Mouse (Mus musculus) C2C12 (cell line): ENCODE results near the gene Bco1. TPM values are rescaled to one million over a fixed set of nuclear protein-coding genes. Genes with fewer than 3 reads are reported as not detected.

Source experiments
- H3K27me3 ChIP-seq: one replicate; pipeline ENCODE4 v1.6.1; 2011; ENCODE audit not compliant: control insufficient read depth, insufficient read depth, insufficient read length
- H3K36me3 ChIP-seq: one replicate; pipeline ENCODE4 v1.6.1; 2011; ENCODE audit not compliant: control insufficient read depth, insufficient read depth
- H3K4me3 ChIP-seq: one replicate; pipeline ENCODE4 v1.5.1; 2011; ENCODE audit warnings: mild to moderate bottlenecking, control low read depth; ENCODE audit not compliant: poor library complexity, insufficient read depth, severe bottlenecking
- H3K79me2 ChIP-seq: one replicate; pipeline ENCODE4 v1.6.1; 2011; ENCODE audit not compliant: control insufficient read depth, insufficient read depth
- H3K79me3 ChIP-seq: one replicate; pipeline ENCODE4 v1.6.1; 2011; ENCODE audit warnings: low read depth, control low read depth
- H3ac ChIP-seq: one replicate; pipeline ENCODE3; 2011; ENCODE audit warnings: low read depth; ENCODE audit not compliant: control insufficient read depth, insufficient read length
- CEBPB ChIP-seq: IDR thresholded peaks from one replicate; pipeline ENCODE4 v1.6.1; 2011; ENCODE audit warnings: low read depth, mild to moderate bottlenecking, control low read depth, moderate library complexity
- CTCF ChIP-seq: IDR thresholded peaks from one replicate; pipeline ENCODE4 v1.5.1; 2011; ENCODE audit not compliant: control insufficient read depth, insufficient read depth, insufficient read length
- FOSL1 ChIP-seq: IDR thresholded peaks from one replicate; pipeline ENCODE4 v1.8.0; 2011; ENCODE audit warnings: mild to moderate bottlenecking, low read length; ENCODE audit not compliant: poor library complexity, insufficient read depth, severe bottlenecking
- MAX ChIP-seq: IDR thresholded peaks from one replicate; pipeline ENCODE4 v1.6.1; 2011; ENCODE audit warnings: mild to moderate bottlenecking, control low read depth
- MYOD1 ChIP-seq: IDR thresholded peaks from one replicate; pipeline ENCODE4 v1.6.1; 2011; ENCODE audit warnings: low read depth; ENCODE audit not compliant: control insufficient read depth, insufficient read length
- MYOG ChIP-seq: IDR thresholded peaks from one replicate; pipeline ENCODE4 v1.6.1; 2011; ENCODE audit not compliant: control insufficient read depth, insufficient read length; ENCODE audit errors: extremely low read depth
- USF1 ChIP-seq: IDR thresholded peaks from one replicate; pipeline ENCODE4 v1.6.1; 2011; ENCODE audit warnings: low read depth, mild to moderate bottlenecking, control low read depth, moderate library complexity
- long read RNA-seq, 2 experiments: library from polyadenylated mRNA; unstranded; transcript quantifications; one replicate each; pipeline ENCODE4 v2.0.0; 2019 to 2020
- polyA plus RNA-seq: library from polyadenylated mRNA; unstranded; fragments of >200 nt; fragmentation: generic; extraction: Trizol; gene quantifications from one replicate; pipeline ENCODE4 v1.2.1, GENCODE M21; 2012; ENCODE audit warnings: missing spikeins

Gene Bco1
- polyA plus RNA-seq: not detected
- long read RNA-seq, experiment 1: 0 reads
- long read RNA-seq, experiment 2: 0 reads

GRCm38 (mm10) chr8:117095647-117096046, at the start of gene Bco1:
Gene Bco1 (plus strand): TSS chr8:117095854.
- no peak within 1 kb of the TSS for H3ac ChIP-seq
- H3K36me3 ChIP-seq: no peaks in the 10 kb centered on the region
- no peak within 1 kb of the TSS for H3K4me3 ChIP-seq
- no peaks in the 10 kb centered on the region for H3K79me2 ChIP-seq
- no peak for TF ChIP-seq CEBPB
- TF ChIP-seq MAX: no peak
- TF ChIP-seq USF1: no peak
- TF ChIP-seq MYOG: no peak
- TF ChIP-seq FOSL1: no peak
- no peak for TF ChIP-seq MYOD1
- TF ChIP-seq CTCF: no peak
- H3K79me3 ChIP-seq: no peaks in the 10 kb centered on the region
- H3K27me3 ChIP-seq: peaks cover 6% of the 10 kb centered on the region

- Histone ChIP-seq H3K79me3 (no peaks in the 10 kb centered on the region), H3K27me3 (peaks cover 13% of the 10 kb centered on the region), H3K79me2 (no peaks in the 10 kb centered on the region), H3K4me3 (no peak overlapping the region), H3ac (no peak overlapping the region), H3K36me3 (no peaks in the 10 kb centered on the region)
- no peak for TF ChIP-seq CTCF
- TF ChIP-seq FOSL1: no peak
- no peak for TF ChIP-seq MYOG
- no peak for TF ChIP-seq USF1
- no peak for TF ChIP-seq CEBPB
- TF ChIP-seq MAX: no peak
- TF ChIP-seq MYOD1: no peak
Observed at GRCm38 (mm10) chr8:117049444-117049843, 46.2 kb upstream of the Bco1 start.

- TF ChIP-seq MYOD1: no peak
- TF ChIP-seq MAX: no peak
- TF ChIP-seq USF1: no peak
- TF ChIP-seq FOSL1: no peak
- TF ChIP-seq CEBPB: no peak
- TF ChIP-seq CTCF: no peak
- TF ChIP-seq MYOG: no peak
- Histone ChIP-seq H3K36me3 (no peaks in the 10 kb centered on the region), H3ac (no peak overlapping the region), H3K27me3 (peaks cover 13% of the 10 kb centered on the region), H3K79me3 (no peaks in the 10 kb centered on the region), H3K4me3 (no peak overlapping the region), H3K79me2 (no peaks in the 10 kb centered on the region)
Observed at GRCm38 (mm10) chr8:117050763-117051162, 44.9 kb upstream of the Bco1 start.

GRCm38 (mm10) chr8:117051316-117051715, 44.3 kb upstream of the Bco1 start:
- H3K27me3 ChIP-seq: peaks cover 7% of the 10 kb centered on the region
- no peaks in the 10 kb centered on the region for H3K79me3 ChIP-seq
- H3ac ChIP-seq: no peak overlapping the region
- no peaks in the 10 kb centered on the region for H3K36me3 ChIP-seq
- TF ChIP-seq MYOG: no peak
- no peak for TF ChIP-seq CEBPB
- no peak for TF ChIP-seq MAX
- TF ChIP-seq FOSL1: no peak
- no peak for TF ChIP-seq USF1
- no peak for TF ChIP-seq MYOD1
- TF ChIP-seq CTCF: no peak
- H3K79me2 ChIP-seq: no peaks in the 10 kb centered on the region
- H3K4me3 ChIP-seq: no peak overlapping the region

GRCm38 (mm10) chr8:117053135-117054079, 42.2 kb upstream of the Bco1 start:
- no peak overlapping the region for H3ac ChIP-seq
- no peaks in the 10 kb centered on the region for H3K79me3 ChIP-seq
- H3K36me3 ChIP-seq: no peaks in the 10 kb centered on the region
- no peaks in the 10 kb centered on the region for H3K79me2 ChIP-seq
- no peak for TF ChIP-seq CEBPB
- TF ChIP-seq MAX: no peak
- no peak for TF ChIP-seq USF1
- TF ChIP-seq MYOG: no peak
- TF ChIP-seq FOSL1: no peak
- TF ChIP-seq MYOD1: no peak
- no peak for TF ChIP-seq CTCF
- H3K4me3 ChIP-seq: no peak overlapping the region
- H3K27me3 ChIP-seq: peaks cover 5% of the 10 kb centered on the region
